Mouse (Mus musculus) midbrain, embryonic 15.5 days (tissue): ENCODE measurements at regions not wholly inside any gene's neighbourhood (a gene's known extent, or its start where the extent isn't known, plus 50 kb on each side); places are given as distances from the start of the nearest gene placed in this dataset.

Experiments
- ATAC-seq: fragments of 200-750 bp; cut with Nextera tagmentation; replicated peaks from 2 replicates; pipeline ENCODE4 v1.8.0; 2017; ENCODE audit warnings: moderate TSS enrichment
- H3K27ac ChIP-seq: fragments of 300-500 bp; sonication (generic); 2 replicates; pipeline ENCODE4 v1.5.1; 2015; ENCODE audit warnings: mild to moderate bottlenecking, inconsistent platforms
- H3K27me3 ChIP-seq: fragments of 300-500 bp; sonication (generic); replicated peaks from 2 replicates; pipeline ENCODE4 v1.6.1; 2015; ENCODE audit warnings: inconsistent platforms
- H3K36me3 ChIP-seq: fragments of 300-500 bp; sonication (generic); replicated peaks from 2 replicates; pipeline ENCODE4 v1.6.1; 2015; ENCODE audit warnings: inconsistent platforms
- H3K4me1 ChIP-seq: fragments of 300-500 bp; sonication (generic); 2 replicates; pipeline ENCODE4 v1.6.1; 2015; ENCODE audit warnings: inconsistent platforms
- H3K4me2 ChIP-seq: fragments of 300-500 bp; sonication (generic); 2 replicates; pipeline ENCODE4 v1.6.1; 2015; ENCODE audit warnings: inconsistent platforms, mild to moderate bottlenecking, moderate library complexity
- H3K4me3 ChIP-seq: fragments of 300-500 bp; sonication (generic); 2 replicates; pipeline ENCODE4 v1.5.1; 2015; ENCODE audit warnings: mild to moderate bottlenecking, inconsistent platforms
- H3K9ac ChIP-seq: fragments of 300-500 bp; sonication (generic); 2 replicates; pipeline ENCODE4 v1.6.1; 2015; ENCODE audit warnings: mild to moderate bottlenecking, inconsistent platforms
- H3K9me3 ChIP-seq: fragments of 300-500 bp; sonication (generic); 2 replicates; pipeline ENCODE4 v1.6.1; 2016; ENCODE audit warnings: inconsistent platforms
- WGBS: fragments of 180-500 bp; shearing (Covaris S2); methylation state at CpG from one replicate; pipeline ENCODE4 v1.1.7; 2015; ENCODE audit warnings: mixed read lengths; 5-methylcytosine and 5-hydroxymethylcytosine counted together

GRCm38 (mm10) chr2:117048290-117048730 is 72.9 kb upstream of the Spred1 start:
- no peak for ATAC-seq
- no peak overlapping the region for H3K9ac ChIP-seq
- H3K9me3 ChIP-seq, result no peaks in the 10 kb centered on the region
- H3K27ac ChIP-seq, result no peak overlapping the region
- no peaks in the 10 kb centered on the region for H3K4me1 ChIP-seq
- no peaks in the 10 kb centered on the region for H3K36me3 ChIP-seq
- no peaks in the 10 kb centered on the region for H3K27me3 ChIP-seq
- no peak overlapping the region for H3K4me2 ChIP-seq
- H3K4me3 ChIP-seq, result no peak overlapping the region
- WGBS, result 91% methylated on average over 5 of the region's 5 CpGs

DNA sequence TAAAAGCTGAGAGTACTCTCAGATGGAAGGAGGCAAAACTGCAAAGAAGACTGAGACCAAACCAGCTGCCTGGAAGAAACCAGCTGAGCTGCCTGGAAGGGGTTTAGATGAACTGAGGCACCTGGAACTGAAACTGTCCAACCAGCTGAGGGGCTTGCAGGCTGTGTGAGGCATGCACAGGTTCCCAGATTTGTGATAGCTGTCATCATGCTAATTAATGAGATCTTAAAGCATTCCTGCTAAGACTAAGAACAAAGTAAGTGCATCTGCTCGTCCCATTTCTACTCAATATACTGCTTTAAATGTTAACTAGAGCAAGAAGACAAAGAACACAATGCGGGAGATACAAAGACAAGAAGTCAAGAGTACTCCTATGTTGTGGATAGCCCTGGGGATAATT is 71.1 kb upstream of the Spred1 start:
- Histone ChIP-seq H3K4me3 (no peak overlapping the region), H3K4me2 (no peak overlapping the region), H3K9me3 (no peaks in the 10 kb centered on the region), H3K4me1 (no peaks in the 10 kb centered on the region), H3K27me3 (no peaks in the 10 kb centered on the region), H3K9ac (no peak overlapping the region), H3K27ac (no peak overlapping the region), H3K36me3 (no peaks in the 10 kb centered on the region)
- ATAC-seq, result no peak
- 78% methylated on average over 2 of the region's 2 CpGs for WGBS

DNA sequence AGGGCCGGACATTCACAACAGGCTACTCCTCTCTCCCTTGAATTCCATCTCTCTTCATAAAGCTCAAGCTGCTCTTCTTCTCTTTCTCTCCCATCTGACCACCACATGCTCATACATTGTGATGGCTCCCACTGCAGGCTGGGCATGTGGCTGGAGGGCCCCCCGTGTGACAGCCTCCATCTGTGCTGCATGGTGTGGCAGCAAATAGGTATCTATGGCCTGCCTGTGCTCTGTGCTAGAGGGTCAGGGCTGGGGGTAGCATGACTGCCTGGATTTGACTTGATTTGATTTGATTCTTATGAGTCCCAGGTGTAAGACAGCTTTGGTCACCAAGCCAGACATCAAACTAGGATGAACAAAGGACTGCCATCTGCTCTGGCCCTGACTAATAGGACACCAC is 57.0 kb upstream of the Spred1 start:
- no peak overlapping the region for H3K27ac ChIP-seq
- no peak overlapping the region for H3K9ac ChIP-seq
- H3K4me1 ChIP-seq, result no peaks in the 10 kb centered on the region
- no peak overlapping the region for H3K4me3 ChIP-seq
- 78% methylated on average over 2 of the region's 2 CpGs for WGBS
- no peaks in the 10 kb centered on the region for H3K36me3 ChIP-seq
- H3K9me3 ChIP-seq, result no peaks in the 10 kb centered on the region
- ATAC-seq, result no peak
- H3K4me2 ChIP-seq, result no peak overlapping the region
- H3K27me3 ChIP-seq, result no peaks in the 10 kb centered on the region

DNA sequence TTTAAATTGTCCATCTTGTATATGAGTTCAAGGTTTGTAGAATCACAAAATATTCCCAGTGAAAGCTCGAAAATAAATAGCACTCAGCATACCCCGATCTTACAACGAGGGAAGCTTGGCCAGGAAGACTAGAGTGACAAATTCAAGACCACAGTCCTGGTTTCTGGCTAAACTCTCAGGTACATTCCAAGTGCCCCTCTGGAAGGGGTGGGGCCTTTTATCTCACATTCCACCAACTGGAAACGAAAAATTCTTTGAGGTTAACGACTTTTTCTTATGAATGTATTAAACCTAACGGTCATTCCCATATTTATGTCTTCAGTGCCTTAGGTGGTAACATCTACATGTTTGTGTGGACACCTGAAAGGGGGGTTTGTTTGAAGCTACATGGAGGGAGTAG is 50.8 kb upstream of the Spred1 start:
- Histone ChIP-seq H3K27ac (no peak overlapping the region), H3K4me1 (no peaks in the 10 kb centered on the region), H3K9ac (no peak overlapping the region), H3K4me3 (no peak overlapping the region), H3K27me3 (no peaks in the 10 kb centered on the region), H3K9me3 (no peaks in the 10 kb centered on the region), H3K4me2 (no peak overlapping the region), H3K36me3 (no peaks in the 10 kb centered on the region)
- no peak for ATAC-seq
- WGBS, result 87% methylated on average over 6 of the region's 6 CpGs

DNA sequence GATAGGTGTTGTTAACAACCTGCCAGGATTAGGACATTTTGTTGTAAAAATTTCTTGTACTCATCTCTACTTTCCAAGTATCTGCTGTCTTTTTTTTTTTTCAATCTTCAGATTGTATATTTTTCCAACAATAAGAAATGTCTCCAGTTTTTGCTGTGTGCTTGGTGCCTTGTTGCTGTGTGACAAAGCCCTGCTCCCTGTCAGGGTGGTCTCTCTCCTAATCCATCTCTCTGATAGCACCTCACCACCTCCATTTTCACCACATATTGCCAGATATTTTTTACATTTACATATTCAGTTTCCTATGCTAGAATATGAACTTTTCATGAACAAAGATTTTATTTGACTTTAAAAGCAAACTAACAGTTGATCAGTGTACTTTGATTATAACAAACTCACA is 50.1 kb upstream of the Spred1 start:
- no peak overlapping the region for H3K9ac ChIP-seq
- H3K4me1 ChIP-seq, result no peaks in the 10 kb centered on the region
- H3K9me3 ChIP-seq, result no peaks in the 10 kb centered on the region
- ATAC-seq, result no peak
- no peaks in the 10 kb centered on the region for H3K27me3 ChIP-seq
- H3K4me3 ChIP-seq, result no peak overlapping the region
- no peak overlapping the region for H3K27ac ChIP-seq
- no peaks in the 10 kb centered on the region for H3K36me3 ChIP-seq
- H3K4me2 ChIP-seq, result no peak overlapping the region
